Mouse (Mus musculus) lung, adult 2 months (tissue): ENCODE measurements around the gene Skiv2l.

Source experiments
- CTCF ChIP-seq: fragments of 200-500 bp; IDR thresholded peaks from 2 replicates; pipeline ENCODE4 v1.5.1; 2011; ENCODE audit warnings: mild to moderate bottlenecking, low read length, control low read depth; ENCODE audit not compliant: insufficient read depth
- POLR2A ChIP-seq: fragments of 200-500 bp; IDR thresholded peaks from 2 replicates; pipeline ENCODE4 v1.6.1; 2011; ENCODE audit warnings: low read depth, mild to moderate bottlenecking, control low read depth, low read length, borderline replicate concordance; ENCODE audit errors: extremely low read depth

GRCm38 (mm10) chr17:34798866-34799530 is 51.0 kb downstream of the Skiv2l start:
- no peak for TF ChIP-seq CTCF
- TF ChIP-seq POLR2A: no peak
